Mouse (Mus musculus) forebrain, embryonic 11.5 days (tissue): ENCODE results near the gene Phactr3. TPM values are rescaled to one million over a fixed set of nuclear protein-coding genes. Genes with fewer than 3 reads are reported as not detected.

Source experiments
- ATAC-seq: fragments of 200-750 bp; cut with Nextera tagmentation; replicated peaks from 2 replicates; pipeline ENCODE4 v1.8.0; 2017; ENCODE audit warnings: moderate TSS enrichment; ENCODE audit not compliant: low FRiP score
- DNase-seq: peaks from one replicate; pipeline ENCODE4 v3.0.0-alpha.2; 2017; ENCODE audit warnings: low spot score
- H3K27ac ChIP-seq: fragments of 300-500 bp; sonication (generic); 2 replicates; pipeline ENCODE4 v1.5.1; 2014; ENCODE audit warnings: low read depth, low read length
- H3K27me3 ChIP-seq: fragments of 300-500 bp; sonication (generic); 2 replicates; pipeline ENCODE4 v1.6.1; 2014; ENCODE audit warnings: mild to moderate bottlenecking, low read length, mixed read lengths; ENCODE audit not compliant: control insufficient read depth, insufficient read depth
- H3K36me3 ChIP-seq: fragments of 300-500 bp; sonication (generic); 2 replicates; pipeline ENCODE4 v1.6.1; 2014; ENCODE audit warnings: mild to moderate bottlenecking, low read length, moderate library complexity, mixed read lengths; ENCODE audit not compliant: control insufficient read depth, insufficient read depth
- H3K4me1 ChIP-seq: fragments of 300-500 bp; sonication (generic); replicated peaks from 2 replicates; pipeline ENCODE4 v1.6.1; 2014; ENCODE audit warnings: low read length, mixed read lengths; ENCODE audit not compliant: control insufficient read depth, insufficient read depth
- H3K4me2 ChIP-seq: fragments of 300-500 bp; sonication (generic); 2 replicates; pipeline ENCODE4 v1.6.1; 2014; ENCODE audit warnings: low read depth, mild to moderate bottlenecking, low read length, moderate library complexity, mixed read lengths; ENCODE audit not compliant: severe bottlenecking
- H3K4me3 ChIP-seq: fragments of 300-500 bp; sonication (generic); 2 replicates; pipeline ENCODE4 v1.5.1; 2014; ENCODE audit warnings: low read depth, low read length
- H3K9ac ChIP-seq: fragments of 300-500 bp; sonication (generic); 2 replicates; pipeline ENCODE4 v1.6.1; 2014; ENCODE audit warnings: low read length
- H3K9me3 ChIP-seq: fragments of 300-500 bp; sonication (generic); 2 replicates; pipeline ENCODE4 v1.6.1; 2016; ENCODE audit warnings: low read length, mixed read lengths; ENCODE audit not compliant: control insufficient read depth
- WGBS: fragments of 180-500 bp; shearing (Covaris S2); extraction: QIAGEN DNeasy Blood & Tissue Kit; methylation state at CpG from one replicate; pipeline ENCODE4 v1.1.7; 2014; 5-methylcytosine and 5-hydroxymethylcytosine counted together
- polyA plus RNA-seq: library from polyadenylated mRNA; unstranded; fragments of >200 nt; fragmentation: Nextera tagmentation; extraction: Ambion mirVana; gene quantifications from 2 replicates; pipeline ENCODE4 v1.2.1, GENCODE M21; 2014

Phactr3 gene
- polyA plus RNA-seq, 1 experiment from 2014 or later, result 13.5 TPM

GRCm38 (mm10) chr2:178192881-178193280 is 74.1 kb downstream of the Phactr3 start:
- H3K4me3 ChIP-seq, result no peak overlapping the region
- H3K4me1 ChIP-seq, result no peaks in the 10 kb centered on the region
- no peak overlapping the region for H3K27ac ChIP-seq
- ATAC-seq, result no peak
- H3K27me3 ChIP-seq, result no peaks in the 10 kb centered on the region
- no peaks in the 10 kb centered on the region for H3K36me3 ChIP-seq
- DNase-seq, result no peak
- H3K4me2 ChIP-seq, result no peak overlapping the region
- WGBS, result 70% methylated on average over 9 of the region's 9 CpGs
- no peaks in the 10 kb centered on the region for H3K9me3 ChIP-seq
- H3K9ac ChIP-seq, result no peak overlapping the region

DNA sequence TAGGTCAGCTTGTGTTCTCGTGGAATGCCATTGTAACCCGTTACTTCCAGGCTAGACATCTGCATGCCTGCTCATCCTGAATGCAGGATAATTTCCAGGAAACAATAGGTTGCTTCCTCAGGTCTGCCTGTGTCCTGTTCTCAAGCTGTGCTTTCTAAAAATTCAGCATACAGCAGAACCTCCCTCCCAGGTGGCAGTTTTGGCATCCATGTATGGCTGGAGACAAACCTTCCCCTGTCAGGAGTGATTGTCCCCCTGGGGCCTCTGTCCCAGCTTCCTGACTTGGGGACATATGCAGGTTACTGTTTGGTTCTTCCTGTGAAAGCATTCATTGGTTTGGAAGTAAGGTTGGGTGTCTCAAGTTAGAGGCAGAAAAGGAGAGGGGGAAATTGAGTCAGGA is 74.7 kb downstream of the Phactr3 start:
- Histone ChIP-seq H3K4me3 (no peak overlapping the region), H3K9ac (no peak overlapping the region), H3K4me2 (no peak overlapping the region), H3K27me3 (no peaks in the 10 kb centered on the region), H3K27ac (no peak overlapping the region), H3K4me1 (no peaks in the 10 kb centered on the region), H3K9me3 (no peaks in the 10 kb centered on the region), H3K36me3 (no peaks in the 10 kb centered on the region)
- 56% methylated on average over 2 of the region's 2 CpGs for WGBS
- DNase-seq (no peak), ATAC-seq (no peak)

DNA sequence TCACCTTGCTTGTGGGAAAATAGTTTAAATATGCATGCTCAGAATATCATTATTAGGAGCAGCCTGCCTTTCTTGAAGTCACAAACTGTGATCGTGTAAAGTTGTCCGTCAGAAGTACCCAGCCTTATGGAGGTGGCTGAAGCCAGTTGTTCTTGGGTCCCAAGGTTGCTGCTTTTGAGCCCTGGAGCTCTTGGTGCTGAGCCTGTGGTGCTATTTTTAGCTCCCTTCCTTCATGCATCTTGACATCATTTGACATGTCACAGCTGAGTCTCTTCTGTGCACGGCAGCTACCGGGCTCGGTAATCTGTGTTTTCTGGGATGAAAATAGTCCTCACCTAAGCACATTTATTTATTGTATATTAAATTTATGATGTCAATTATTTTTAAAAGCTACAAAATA is 76.1 kb downstream of the Phactr3 start:
- Histone ChIP-seq H3K36me3 (no peaks in the 10 kb centered on the region), H3K4me1 (no peaks in the 10 kb centered on the region), H3K27ac (no peak overlapping the region), H3K27me3 (no peaks in the 10 kb centered on the region), H3K9me3 (no peaks in the 10 kb centered on the region), H3K4me2 (no peak overlapping the region), H3K9ac (no peak overlapping the region), H3K4me3 (no peak overlapping the region)
- DNase-seq (no peak), ATAC-seq (no peak)
- 89% methylated on average over 5 of the region's 5 CpGs for WGBS

DNA sequence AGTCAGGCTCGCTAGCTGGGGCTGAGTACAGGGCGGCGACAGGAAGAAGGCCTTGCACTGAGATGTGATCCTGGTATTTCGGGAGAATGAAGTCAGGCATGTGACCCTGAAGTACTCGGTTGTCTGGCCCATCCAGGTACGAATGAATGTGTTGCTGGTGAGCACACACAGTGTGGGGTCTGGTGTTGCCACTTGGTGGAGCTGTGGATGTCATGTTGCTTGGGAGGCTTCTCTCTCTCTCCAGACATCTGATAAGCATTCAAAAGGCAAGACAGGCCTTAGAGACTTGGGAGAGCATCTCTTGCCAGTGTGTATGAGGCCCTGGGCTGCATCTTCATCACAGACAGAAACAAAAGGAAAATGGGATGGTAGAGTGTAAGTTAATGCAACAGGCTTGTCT is 77.3 kb downstream of the Phactr3 start:
- no peak for DNase-seq
- no peak for ATAC-seq
- Histone ChIP-seq H3K27ac (no peak overlapping the region), H3K27me3 (no peaks in the 10 kb centered on the region), H3K9me3 (no peaks in the 10 kb centered on the region), H3K4me2 (no peak overlapping the region), H3K36me3 (no peaks in the 10 kb centered on the region), H3K9ac (no peak overlapping the region), H3K4me3 (no peak overlapping the region), H3K4me1 (no peaks in the 10 kb centered on the region)
- 91% methylated on average over 6 of the region's 6 CpGs for WGBS

DNA sequence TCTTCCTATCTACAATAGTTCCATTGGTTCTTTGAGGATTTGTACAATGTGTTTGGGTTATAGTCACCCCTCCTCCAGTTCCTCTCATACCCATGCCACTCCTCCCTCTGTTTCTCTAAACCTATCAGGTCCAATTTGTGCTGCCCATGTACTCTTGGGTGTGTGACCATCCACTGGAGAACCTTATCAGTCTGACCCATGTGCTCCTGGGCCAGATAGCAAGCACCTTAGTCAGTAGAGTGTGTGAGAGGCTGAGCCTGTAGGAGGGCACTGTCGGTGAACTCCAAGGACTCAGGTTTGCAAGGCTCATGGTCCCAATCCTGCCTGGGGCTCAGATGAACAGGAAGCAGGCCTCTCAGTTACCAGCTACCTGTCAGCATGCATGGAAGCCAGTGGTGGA is 78.8 kb downstream of the Phactr3 start:
- no peak overlapping the region for H3K9ac ChIP-seq
- H3K27ac ChIP-seq, result no peak overlapping the region
- DNase-seq, result no peak
- H3K36me3 ChIP-seq, result no peaks in the 10 kb centered on the region
- H3K27me3 ChIP-seq, result no peaks in the 10 kb centered on the region
- 86% methylated on average over 1 of the region's 1 CpGs for WGBS
- ATAC-seq, result no peak; the same call in 1 of the 2 replicates
- H3K4me2 ChIP-seq, result no peak overlapping the region
- no peaks in the 10 kb centered on the region for H3K4me1 ChIP-seq
- H3K9me3 ChIP-seq, result no peaks in the 10 kb centered on the region
- H3K4me3 ChIP-seq, result no peak overlapping the region

DNA sequence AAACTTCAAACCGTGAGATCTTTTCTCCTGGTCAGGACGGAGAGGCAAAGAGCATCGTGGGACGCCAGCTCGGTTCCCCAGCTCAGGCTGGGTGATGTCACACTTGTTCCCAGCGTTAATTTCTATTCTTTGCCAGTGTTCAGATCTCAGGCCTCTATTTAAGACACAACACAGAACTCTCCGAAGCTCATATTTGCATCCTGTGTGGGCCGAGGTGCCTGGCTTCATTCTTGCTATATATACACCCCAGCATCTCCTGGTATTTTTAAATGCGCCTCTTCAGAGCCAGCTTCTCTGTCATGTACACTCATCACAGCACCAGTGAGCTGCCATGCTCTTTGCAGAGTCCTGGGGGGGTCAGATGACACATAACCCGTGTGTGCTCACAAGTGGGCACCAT is 85.7 kb downstream of the Phactr3 start:
- Histone ChIP-seq H3K9ac (no peak overlapping the region), H3K36me3 (no peaks in the 10 kb centered on the region), H3K4me2 (no peak overlapping the region), H3K9me3 (no peaks in the 10 kb centered on the region), H3K4me3 (no peak overlapping the region), H3K4me1 (no peaks in the 10 kb centered on the region), H3K27me3 (no peaks in the 10 kb centered on the region), H3K27ac (no peak overlapping the region)
- WGBS, result 86% methylated on average over 10 of the region's 10 CpGs
- ATAC-seq (no peak), DNase-seq (no peak)

- Histone ChIP-seq H3K4me3 (no peak overlapping the region), H3K27me3 (no peaks in the 10 kb centered on the region), H3K9me3 (no peaks in the 10 kb centered on the region), H3K36me3 (no peaks in the 10 kb centered on the region), H3K4me2 (no peak overlapping the region), H3K9ac (no peak overlapping the region), H3K4me1 (no peaks in the 10 kb centered on the region), H3K27ac (no peak overlapping the region)
- no peak for ATAC-seq
- no peak for DNase-seq
- 76% methylated on average over 5 of the region's 5 CpGs for WGBS
Observed at GRCm38 (mm10) chr2:178208186-178208600, 89.4 kb downstream of the Phactr3 start.

DNA sequence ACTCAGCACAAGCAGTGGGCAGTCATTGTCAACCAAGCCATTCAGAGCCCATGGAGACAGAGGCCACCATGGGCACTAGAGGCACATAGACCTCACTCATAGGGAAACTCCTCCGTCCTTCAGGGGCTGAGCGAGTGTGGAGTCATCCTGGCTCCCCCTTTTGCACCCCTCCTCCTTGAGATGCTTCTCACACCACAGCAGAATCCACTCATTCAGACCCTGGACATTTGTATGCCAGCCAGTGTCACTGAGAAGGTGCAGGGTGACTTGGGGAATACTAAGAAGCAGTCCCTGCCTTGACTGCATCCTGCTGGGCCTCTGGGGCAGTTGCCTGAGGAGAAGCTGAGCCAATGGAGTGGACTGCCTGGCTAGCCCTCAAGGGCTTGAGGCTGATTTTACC is 95.1 kb downstream of the Phactr3 start:
- Histone ChIP-seq H3K27me3 (no peaks in the 10 kb centered on the region), H3K4me1 (no peaks in the 10 kb centered on the region), H3K9me3 (no peaks in the 10 kb centered on the region), H3K27ac (no peak overlapping the region), H3K4me2 (no peak overlapping the region), H3K4me3 (no peak overlapping the region), H3K36me3 (no peaks in the 10 kb centered on the region), H3K9ac (no peak overlapping the region)
- ATAC-seq, result no peak
- no peak for DNase-seq
- 85% methylated on average over 2 of the region's 2 CpGs for WGBS

DNA sequence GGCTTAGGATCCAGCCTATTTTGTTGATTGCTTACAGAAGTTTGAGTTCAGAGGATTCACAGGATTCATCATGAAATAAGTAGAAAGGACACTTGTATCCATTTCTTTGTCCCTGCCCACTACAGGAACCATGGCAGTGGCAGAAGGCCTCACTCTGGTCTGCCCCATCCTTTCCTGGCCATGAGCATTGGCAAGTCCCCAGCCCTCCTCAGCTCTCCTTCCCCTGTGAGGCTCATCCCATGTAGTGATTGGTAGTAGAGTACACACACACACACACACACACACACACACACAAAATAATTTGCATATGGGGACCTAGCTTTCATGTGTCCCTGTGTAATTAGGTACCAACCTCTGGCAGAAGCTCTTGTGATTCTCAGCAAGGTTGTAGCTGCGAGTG is 95.8 kb downstream of the Phactr3 start:
- DNase-seq (no peak), ATAC-seq (no peak)
- 91% methylated on average over 1 of the region's 1 CpGs for WGBS

More for the DNA sequence above, 95.8 kb downstream of the Phactr3 start:
- no peaks in the 10 kb centered on the region for H3K27me3 ChIP-seq
- H3K36me3 ChIP-seq, result no peaks in the 10 kb centered on the region
- H3K9me3 ChIP-seq, result no peaks in the 10 kb centered on the region
- H3K4me1 ChIP-seq, result no peaks in the 10 kb centered on the region
- no peak overlapping the region for H3K9ac ChIP-seq
- no peak overlapping the region for H3K4me3 ChIP-seq
- no peak overlapping the region for H3K27ac ChIP-seq
- H3K4me2 ChIP-seq, result no peak overlapping the region
